Mouse (Mus musculus) heart, postnatal 36 days (tissue): ENCODE data around the gene Lfng. TPM values are rescaled to one million over a fixed set of nuclear protein-coding genes. Genes with fewer than 3 reads are reported as not detected.
A peak's percentile ranks its signal among the peaks of the same experiment; 100 is the strongest.

ENCODE experiments used
- DNase-seq, 2 experiments: peaks; one replicate each; pipeline ENCODE4 v3.0.0; 2021 to 2022
- intact Hi-C: fragments of 180-260 bp; cut with DNase I; formaldehyde crosslinking; loops from one replicate; pipeline ENCODE4 v1.15.1; 2025
- total RNA-seq, 2 experiments: library from RNA; stranded (reverse); gene quantifications; 2 replicates each; pipeline ENCODE4 v1.2.3; 2021

Lfng gene
- total RNA-seq, 2 experiments from 2014 or later, result 7.2 to 9.1 TPM

DNA sequence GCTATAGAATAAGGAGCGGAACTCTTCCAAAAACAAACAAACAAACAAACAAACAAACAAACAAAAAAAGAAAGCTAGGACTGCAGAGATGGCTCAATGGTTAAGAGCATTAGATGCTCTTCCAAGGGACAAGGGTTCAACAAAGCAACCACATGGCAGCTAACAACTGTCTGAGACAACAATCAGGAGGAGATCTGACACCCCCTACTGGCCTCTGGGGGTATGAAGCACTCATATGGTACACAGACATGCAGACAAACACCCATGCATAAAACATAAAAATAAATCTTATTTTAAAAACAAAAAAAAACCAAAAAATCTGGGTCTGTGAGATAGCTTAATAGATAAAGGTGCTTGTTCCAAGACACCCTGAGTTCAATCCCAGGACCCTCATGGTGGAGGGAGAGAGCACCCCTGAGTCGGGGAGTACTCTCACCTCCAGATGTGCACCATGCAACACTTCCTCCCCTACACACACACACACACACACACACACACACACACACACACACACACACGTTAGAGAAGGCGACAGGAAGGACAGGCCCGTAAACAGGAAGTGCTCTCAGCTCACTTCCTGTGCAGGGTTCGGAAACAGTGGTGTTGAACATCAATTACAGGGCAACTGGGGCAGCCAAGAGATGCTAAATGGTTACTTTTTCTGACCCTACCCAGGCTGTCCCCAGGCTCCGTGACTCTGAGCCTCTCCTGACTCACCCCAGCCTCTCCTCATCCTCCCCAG, 29.4 kb downstream of the Lfng start:
- no peak for DNase-seq
- intact Hi-C loops, result no loop called here

DNA sequence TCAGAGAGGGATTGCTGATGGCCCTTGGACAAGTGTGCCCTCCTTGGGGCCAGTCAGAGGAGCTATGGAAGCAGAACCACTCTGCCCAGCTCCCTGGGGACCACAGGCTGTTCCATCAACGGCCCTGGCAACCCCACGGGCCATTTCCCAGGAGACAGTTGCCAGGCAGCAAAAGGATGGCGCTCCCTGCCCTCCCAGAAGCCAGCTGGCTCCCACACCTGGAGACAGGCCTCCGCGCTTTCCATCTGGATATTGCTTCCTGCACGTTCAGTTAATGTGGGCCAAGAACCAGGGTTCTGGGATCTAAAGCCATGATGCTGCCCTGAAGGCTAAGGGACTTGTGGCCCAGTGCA, 29.9 kb downstream of the Lfng start:
- intact Hi-C loops, result no loop called here
- DNase-seq, result no peak

DNA sequence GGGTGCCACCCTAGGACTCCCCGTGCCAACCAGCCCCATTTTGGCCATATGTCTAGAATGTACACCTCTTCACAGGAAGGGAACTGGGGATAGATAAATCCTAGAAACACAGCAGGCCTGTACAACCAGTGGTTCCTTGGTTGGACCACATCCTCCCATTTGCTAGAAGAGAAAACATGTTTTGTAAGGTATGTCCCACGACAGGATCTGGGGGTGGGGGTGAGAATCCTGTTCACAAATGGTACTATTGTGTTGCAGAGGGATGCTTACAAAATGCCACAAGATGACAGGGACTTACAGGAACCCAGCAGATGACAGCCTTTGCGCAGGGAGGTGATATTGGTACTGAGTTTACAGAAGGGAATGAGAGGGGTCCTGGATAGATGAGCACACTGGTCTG, 30.9 kb downstream of the Lfng start:
- intact Hi-C loops, result no loop called here
- no peak for DNase-seq

DNA sequence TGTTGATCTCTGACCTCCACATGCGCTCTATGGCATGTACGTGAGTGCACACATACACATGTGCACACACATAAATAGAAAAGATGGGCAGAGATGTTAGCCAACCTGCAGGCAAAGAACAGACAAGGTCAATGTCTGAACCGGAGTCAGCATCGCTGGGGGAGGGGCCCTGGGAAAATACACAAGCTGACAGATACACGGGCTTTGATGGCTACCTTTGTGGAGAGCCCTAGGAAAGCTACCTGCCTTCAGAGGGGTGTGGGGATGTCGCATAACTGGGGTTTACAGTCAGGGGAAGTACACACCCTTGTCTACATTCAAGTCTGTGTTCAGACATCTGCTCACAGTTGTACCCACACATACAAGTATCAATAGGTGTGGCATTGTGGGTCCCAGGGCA, 31.4 kb downstream of the Lfng start:
- intact Hi-C loops, result no loop called here
- no peak for DNase-seq

DNA sequence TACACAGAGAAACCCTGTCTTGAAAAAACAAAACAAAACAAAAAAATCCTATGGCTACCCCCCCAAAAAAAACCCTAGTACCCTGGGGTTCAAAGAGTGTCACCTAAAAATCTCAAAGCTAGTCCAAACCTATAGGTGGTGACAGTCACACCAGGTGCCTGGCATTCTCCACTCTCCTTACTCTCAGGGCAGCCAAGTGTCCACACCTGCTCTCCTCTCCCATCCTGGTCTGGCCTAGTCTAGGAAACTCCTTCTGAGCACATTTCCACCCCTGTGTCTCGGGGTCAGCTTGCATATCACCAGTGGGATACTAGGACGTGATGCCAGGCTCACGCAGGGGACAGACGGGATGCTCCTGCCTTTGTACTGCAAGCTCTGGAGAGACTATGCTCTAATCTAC, 32.2 kb downstream of the Lfng start:
- intact Hi-C loops, result no loop called here
- DNase-seq, result no peak

DNA sequence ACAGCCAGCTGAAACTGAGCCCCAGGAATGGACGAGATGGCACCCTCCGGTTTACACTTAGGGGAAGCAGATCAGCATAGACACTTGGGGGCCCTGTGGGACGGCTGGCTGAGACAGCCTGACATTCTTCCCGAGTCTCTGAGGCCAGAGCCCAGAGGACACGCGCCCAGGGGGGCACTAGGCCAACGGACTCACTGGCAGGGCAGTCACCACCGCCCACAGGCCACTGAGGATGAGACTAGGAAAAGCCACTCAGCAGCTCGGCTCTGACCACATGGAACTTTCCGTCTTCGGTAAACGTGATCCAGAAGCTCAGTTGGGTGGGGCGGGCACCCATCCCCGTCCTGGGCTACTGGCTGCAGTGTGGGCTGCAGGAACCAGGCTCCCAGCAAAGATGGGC, 32.8 kb downstream of the Lfng start:
- DNase-seq, result peak; percentile 62 to 63
- intact Hi-C loops, result no loop called here

DNA sequence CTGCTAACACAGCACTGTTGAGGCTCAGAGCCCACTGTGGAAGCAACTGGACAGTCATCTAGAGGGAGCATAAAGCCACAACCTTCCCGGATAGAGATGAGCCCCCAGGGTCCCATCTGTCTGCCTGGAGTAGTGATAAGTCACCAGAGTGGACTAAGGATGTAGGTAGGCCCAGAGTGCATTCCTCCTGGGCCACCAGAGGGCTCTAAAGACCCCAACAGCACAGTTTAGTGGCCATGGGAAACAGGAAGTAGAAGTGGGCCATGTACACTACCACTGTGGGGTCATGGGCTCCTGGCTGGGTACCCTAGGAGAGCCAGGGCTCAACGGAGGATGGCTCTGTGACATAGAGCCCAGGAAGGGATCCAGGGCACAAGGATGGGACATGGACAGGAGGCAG, 33.7 kb downstream of the Lfng start:
- intact Hi-C loops, result no loop called here
- DNase-seq, result no peak

DNA sequence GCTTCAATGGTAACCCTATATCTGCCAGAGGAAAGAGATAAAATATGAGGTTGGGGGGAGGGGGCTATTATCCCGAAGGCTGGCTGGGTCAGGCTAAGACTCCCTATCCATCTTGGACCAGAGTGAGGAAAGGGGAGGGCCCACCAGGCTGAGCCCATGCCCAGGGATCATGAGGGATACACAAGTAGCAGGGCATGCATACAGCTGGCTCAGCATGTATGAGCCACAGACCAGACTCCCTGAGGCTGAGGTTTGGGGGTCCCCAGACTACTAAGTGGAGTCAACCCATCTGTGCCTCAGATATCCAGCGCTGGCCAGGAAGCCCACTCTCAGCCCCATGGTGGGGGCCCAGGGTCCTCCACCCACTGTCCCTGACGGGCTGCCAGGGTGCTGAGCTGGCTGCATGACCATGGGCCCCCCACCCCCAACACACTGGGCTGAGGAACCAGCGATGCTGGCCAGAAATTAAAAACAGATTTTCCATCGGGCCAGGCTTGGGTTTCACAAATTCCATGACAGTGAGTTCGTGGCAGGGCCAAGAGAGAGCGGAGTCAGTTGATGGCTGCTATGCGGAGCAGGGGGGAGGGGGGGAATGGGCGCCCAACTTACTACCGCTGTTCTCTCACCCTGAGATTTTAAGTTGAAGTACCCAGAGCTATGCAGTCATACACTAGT, 34.3 kb downstream of the Lfng start:
- intact Hi-C loops, result no loop called here
- no peak for DNase-seq

DNA sequence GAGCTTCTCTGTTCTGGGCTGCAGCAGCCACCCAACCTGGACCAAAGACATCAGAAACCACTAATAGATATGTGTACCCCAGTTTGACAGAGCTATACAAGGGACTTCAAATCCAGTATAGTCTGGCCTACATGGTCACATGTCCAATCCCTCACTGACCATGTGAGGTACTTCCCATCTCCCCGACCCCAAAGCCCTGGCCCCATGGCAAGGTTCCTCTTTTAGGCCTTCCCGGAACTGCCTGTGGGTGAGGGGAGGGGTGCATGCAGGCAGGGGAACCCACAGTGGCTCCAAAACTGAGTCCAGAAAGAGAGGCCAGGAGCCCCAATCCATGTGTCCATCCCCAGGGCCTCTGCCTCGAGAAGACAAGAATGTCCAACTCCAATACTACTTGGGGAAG, 35.0 kb downstream of the Lfng start:
- peak in 1 of 2 experiments; percentile 45 for DNase-seq
- intact Hi-C loops, result no loop called here

DNA sequence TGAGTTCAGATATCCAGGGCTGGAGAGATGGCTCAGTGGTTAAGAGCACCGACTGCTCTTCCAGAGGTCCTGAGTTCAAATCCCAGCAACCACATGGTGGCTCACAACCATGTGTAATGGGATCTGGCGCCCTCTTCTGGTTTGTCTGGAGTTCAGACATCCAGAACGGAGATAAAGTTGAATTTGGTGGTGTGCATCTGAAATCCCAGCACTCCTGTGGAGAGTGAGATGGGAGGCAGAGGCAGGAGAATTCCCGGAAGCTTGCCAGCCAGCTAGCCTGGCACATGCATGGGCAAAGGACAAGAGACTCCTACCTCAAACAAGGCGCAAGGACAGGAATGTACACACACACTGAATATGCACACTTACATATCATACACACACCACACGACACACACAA, 37.1 kb downstream of the Lfng start:
- intact Hi-C loops, result no loop called here
- no peak for DNase-seq

DNA sequence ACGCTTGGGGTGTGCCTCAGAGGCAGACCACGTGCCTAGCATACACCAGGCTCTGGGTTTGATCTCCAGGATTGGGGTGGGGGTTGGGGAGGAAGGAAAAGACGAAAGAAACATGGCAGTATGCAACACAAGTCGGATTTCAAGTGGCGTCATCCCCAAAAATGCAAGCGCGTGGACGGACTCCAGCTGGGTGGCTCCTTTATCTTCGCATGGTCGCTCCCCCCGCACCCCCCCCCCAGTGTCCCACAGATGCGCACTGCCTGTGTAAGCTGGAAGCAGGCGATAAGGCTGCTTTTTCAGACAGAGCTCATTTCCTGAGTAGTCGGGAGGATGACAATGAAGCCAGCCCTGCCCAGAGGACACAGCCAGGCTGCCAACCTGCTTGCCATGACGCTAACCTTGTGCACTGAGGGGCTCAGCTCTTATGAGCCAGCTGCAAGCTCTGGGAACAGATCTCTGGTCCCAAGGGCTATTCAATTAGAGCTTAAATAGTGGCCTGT, 37.6 kb downstream of the Lfng start:
- intact Hi-C loops, result no loop called here
- peak in 1 of 2 experiments; percentile 38 for DNase-seq

DNA sequence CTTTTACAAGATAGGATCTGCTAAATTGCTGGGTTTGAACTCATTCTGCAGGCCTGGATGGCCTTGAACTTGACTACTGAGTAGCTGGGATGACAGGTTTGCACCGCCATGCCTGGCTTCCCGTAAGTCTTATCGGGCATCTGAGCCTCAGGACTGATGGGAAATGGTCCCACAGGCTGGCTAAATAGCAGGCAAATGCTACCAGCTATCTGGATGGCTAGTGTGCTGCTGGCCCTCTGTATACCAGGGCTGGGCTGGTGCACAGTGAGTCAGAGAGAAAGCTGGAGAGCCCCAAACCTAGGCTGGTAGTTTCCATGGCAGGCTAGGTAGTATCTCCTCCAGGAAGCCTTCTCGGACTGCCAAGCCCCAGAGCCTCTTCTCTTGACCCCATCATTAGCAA, 38.3 kb downstream of the Lfng start:
- intact Hi-C loops, result no loop called here

DNA sequence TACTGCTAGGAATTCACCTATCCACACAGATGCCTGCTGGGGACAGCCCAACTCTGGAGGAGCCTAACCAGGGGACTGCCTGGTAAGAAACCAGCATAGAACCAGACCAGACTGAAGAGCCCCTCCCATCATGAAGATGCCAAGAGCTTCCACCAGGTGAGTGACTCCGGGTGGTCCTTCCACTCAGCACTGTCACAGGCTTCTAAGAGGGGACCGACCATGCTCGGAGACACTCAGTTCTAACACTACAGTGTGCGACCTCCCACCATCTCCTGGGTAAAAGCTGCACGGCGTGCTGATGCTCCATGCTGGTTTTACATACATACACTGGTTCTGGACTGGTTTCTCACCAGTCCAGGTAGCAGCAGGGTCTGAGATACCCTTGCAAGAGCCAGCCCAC, 39.1 kb downstream of the Lfng start:
- intact Hi-C loops, result no loop called here

More for the DNA sequence above, 38.3 kb downstream of the Lfng start:
- no peak for DNase-seq

DNA sequence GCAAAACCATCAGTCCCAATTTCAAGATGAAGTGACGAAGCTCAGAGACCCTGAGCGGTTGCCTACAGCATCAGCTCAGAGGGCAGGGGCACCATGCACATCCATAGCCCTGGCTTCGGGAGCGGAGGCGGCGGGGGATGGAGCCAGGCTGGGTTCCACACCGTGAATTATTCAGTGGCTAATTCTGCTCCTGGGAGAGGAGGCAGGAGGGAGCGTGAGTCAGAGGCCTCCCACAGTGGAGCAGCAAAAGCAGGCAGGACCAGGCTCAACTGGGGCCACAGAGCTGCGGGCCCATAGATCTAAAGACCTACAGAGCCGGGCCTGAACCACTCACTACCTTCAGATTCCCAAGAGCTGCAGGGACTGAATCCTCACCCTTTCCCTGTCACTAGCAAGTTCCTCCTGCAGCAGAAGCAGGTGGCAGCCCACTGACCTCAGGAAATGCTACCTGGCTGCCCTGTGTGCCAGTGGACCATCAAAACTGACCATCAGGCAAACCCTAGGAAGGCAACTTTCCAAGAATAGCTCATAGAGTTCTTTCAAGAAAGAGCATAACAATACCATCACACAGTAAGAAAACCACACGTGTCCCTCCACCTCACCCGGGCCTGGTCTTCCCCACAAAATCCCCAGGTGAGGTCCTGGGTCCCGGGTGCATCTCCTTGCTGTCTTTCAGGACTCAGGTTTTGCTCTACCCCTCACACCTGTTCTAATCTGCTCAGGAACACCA, 40.1 kb downstream of the Lfng start:
- intact Hi-C loops, result no loop called here
- no peak for DNase-seq

More for the DNA sequence above, 39.1 kb downstream of the Lfng start:
- DNase-seq, result no peak

DNA sequence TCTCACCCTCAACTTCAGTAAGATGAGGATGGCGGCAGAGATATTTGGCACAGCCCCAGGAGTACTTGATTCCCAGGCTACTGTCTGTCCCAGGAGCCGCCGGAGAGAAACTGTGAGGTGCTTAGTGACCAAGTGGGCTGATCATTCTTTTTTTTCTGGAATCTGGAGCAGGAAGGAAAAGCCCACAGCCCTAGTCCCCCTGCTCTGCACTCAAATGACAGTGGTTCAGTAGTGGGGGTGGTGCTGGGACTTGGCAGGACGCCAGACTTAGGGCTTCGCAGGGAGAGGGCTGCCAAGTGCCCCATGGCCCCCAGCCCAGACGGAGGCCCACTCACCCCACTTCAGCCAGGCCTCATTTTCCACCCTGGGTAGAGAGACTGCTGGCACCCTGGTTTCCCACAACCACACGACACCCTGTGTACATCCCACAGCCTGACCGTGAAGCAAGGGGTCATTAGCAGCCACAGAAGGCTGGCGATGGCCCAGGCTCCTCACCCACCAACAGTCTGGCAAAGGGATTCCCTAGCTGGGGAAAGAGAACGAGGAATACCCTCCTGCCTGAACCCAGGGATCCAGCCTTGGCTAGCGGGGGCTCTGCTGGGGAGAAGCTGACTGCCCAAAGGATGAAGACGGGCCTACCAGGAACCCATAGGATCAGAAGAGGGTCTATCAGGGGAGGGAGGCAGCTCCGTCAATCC, 40.9 kb downstream of the Lfng start:
- intact Hi-C loops, result no loop called here
- peak; percentile 45 to 59 for DNase-seq

DNA sequence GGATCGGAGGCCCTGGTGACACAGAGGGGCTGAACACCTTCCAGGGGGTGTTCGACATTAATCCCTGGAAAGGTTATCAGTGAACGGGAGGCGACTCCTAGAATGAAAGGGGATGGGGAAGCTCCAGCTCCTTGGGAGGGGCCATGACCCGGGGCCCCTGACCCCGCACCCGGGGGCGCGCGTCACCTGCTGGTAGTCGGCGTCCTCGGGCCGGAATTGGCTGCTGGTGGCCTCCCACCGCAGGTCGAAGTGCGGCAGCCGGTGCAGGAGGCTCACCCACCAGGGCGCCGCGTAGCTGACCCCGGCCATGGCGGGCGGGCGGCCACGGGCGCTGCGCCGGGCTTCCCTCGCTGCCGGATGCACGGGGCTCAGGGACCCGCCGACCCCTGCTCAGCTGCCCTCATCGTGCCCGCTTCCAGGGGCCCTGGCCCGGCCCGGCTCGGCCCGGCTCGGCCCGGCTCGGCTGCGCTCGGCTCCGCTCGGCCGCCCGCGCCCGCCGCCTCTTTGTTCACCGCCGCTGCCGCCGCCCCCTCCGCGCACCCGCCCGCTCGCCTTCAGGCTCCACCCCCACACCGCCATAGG, 41.5 kb downstream of the Lfng start, which contains the start of gene Ttyh3:
TSS of gene Ttyh3 (minus strand) at position 513 of the 582 bp plus-strand sequence.
- intact Hi-C loops, result no loop called here
- no peak for DNase-seq

DNA sequence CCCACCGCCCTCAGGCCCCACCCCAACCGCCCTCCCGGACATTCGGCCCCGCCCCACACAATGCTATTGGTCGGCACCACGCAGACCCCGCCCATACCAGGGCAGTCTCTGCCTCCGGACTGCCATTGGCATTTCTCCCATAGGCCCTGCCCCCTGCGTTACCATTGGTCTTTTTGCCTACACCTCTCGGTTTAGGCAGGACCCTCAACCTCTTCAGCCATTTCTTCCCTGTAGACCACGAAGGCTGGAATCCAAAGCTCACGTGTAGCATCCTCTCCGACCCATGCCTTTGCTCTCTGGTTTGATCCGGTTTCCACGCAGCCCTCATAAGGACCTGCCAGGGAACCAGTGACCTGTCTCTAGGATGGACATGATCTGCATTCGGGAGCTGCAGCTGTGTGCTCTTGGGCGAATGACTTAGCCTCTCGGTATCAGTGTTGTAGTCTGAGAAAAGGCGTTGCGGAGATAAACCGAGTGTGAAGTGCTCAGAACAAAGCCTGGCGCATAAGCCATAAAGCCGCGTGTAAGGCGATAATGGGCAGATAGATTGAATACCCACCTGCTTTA, 42.1 kb downstream of the Lfng start:
- DNase-seq, result peak; percentile 93 to 94
- intact Hi-C loops, result no loop called here

DNA sequence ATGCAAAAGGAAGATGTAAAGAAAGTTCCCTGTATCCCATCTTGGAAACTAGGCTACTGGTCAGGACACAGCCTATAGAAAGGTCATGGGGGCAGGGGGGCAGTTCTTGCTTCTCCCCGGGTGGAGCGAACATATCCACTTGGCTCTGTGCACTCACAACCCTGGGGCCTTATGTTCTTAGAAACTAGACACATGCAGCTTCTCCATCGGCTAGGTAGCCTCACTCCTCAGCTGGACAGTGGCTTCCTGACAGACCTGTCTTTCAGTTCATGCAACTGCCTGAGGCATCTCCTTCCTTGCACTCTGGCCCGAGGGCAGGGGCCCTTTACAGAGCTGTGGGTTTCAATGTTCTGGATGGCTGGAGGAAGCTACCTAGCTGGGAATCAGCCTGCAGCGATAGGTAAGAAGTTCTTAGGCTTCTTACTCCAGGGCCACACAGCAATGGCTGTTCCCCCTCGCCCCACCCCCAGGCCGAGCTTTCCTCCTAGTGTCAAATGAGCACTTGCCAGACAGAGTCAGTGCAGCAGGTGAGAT, 42.8 kb downstream of the Lfng start:
- DNase-seq, result no peak
- intact Hi-C loops, result loop anchor here (2.0 kb wide), 1 partner anchor 53 kb away; the partner anchor contains the start of gene Iqce

DNA sequence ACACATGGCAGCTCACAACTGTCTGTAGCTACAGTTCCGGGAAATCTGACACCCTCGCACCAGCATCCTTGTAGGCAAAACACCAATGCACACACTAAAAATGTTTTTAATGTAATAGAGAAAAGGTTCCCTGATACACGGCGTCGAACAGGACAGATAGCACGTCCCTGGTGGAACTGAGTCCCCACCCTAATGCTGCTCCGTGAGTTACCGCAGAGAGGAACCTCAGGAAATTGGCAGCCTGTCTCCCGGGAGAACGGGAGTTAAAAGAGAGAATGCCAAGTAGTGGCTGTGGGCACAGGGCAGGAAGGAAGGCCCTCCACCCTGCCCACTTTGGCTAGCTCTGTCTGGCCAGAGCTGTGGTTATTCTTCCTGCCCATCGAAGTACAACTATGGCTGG, 44.1 kb downstream of the Lfng start:
- intact Hi-C loops, result loop anchor here (2.0 kb wide), 1 partner anchor 52 kb away; the partner anchor contains the start of gene Iqce
- no peak for DNase-seq

DNA sequence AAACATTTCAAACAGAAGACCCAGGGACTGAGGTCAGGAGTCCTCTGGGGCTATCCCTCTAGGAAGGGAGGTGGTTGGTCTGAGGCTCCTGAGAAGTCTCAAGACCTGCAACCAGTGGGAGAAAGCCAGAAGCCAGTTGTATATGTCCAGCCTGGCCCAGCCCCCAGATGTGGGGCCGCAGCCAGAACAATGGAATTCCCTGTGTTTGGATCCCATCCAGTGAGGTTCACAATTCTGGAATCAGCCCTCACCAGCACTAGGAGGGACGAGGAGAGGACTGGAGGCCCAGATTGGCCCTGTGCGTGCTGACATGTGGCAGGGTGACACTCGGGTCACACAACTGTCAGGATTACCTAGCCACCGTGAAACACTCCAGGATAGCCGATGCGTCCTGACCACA, 45.5 kb downstream of the Lfng start:
- DNase-seq, result no peak
- intact Hi-C loops, result no loop called here
